Mouse (Mus musculus): ENCODE results near the gene Pde9a. TPM values are rescaled to one million over a fixed set of nuclear protein-coding genes. Genes with fewer than 3 reads are reported as not detected.

Gene Pde9a
- polyA plus RNA-seq, 1 experiment from 2014 or later, result 61.0 TPM

GRCm38 (mm10) chr17:31525114-31525513 is 139.1 kb downstream of the Pde9a start:
- DNase-seq (ENCODE audit: low spot score) (no peak), ATAC-seq (replicated peaks; ENCODE audit: low FRiP score, low TSS enrichment, low read depth) (no peak)
- Histone ChIP-seq H3K9ac (ENCODE audit: low read length) (no peak overlapping the region), H3K27ac (ENCODE audit: low read depth) (no peak overlapping the region), H3K4me2 (ENCODE audit: low read length) (no peak overlapping the region), H3K9me3 (ENCODE audit: control insufficient read depth, low read length) (no peaks in the 10 kb centered on the region), H3K36me3 (ENCODE audit: control insufficient read depth, insufficient read depth, low read length) (peaks cover 53% of the 10 kb centered on the region), H3K4me3 (ENCODE audit: low read depth, low read length) (no peak overlapping the region), H3K4me1 (replicated peaks; ENCODE audit: control insufficient read depth, insufficient read depth, low read length) (peaks cover 13% of the 10 kb centered on the region), H3K27me3 (replicated peaks; ENCODE audit: control insufficient read depth, insufficient read depth, low read length) (no peaks in the 10 kb centered on the region)
- WGBS, result 86% methylated on average over 4 of the region's 4 CpGs

- peaks cover 59% of the 10 kb centered on the region for H3K36me3 ChIP-seq (ENCODE audit: control insufficient read depth, insufficient read depth, low read length)
- H3K27ac ChIP-seq (ENCODE audit: low read depth), result no peak overlapping the region
- DNase-seq (ENCODE audit: low spot score) (no peak), ATAC-seq (replicated peaks; ENCODE audit: low FRiP score, low TSS enrichment, low read depth) (no peak)
- H3K4me1 ChIP-seq (replicated peaks; ENCODE audit: control insufficient read depth, insufficient read depth, low read length), result peaks cover 12% of the 10 kb centered on the region
- no peak overlapping the region for H3K4me3 ChIP-seq (ENCODE audit: low read depth, low read length)
- no peaks in the 10 kb centered on the region for H3K27me3 ChIP-seq (replicated peaks; ENCODE audit: control insufficient read depth, insufficient read depth, low read length)
- H3K4me2 ChIP-seq (ENCODE audit: low read length), result no peak overlapping the region
- no peak overlapping the region for H3K9ac ChIP-seq (ENCODE audit: low read length)
- no peaks in the 10 kb centered on the region for H3K9me3 ChIP-seq (ENCODE audit: control insufficient read depth, low read length)
- 94% methylated on average over 3 of the region's 3 CpGs for WGBS
Observed at GRCm38 (mm10) chr17:31525816-31526215, 139.8 kb downstream of the Pde9a start.

Other genes starting within 250 kb of the Pde9a start
- 2.0 TPM in 2 replicates for gene Tff2, start 241.9 kb upstream of the Pde9a start, polyA plus RNA-seq (2014; fragmentation: Nextera tagmentation; extraction: Ambion mirVana)
- gene Tff1, start 220.9 kb upstream of the Pde9a start, polyA plus RNA-seq (2014; fragmentation: Nextera tagmentation; extraction: Ambion mirVana), result 12.7 and 17.2 TPM in 2 replicates
- gene Tmprss3, start 187.2 kb upstream of the Pde9a start, polyA plus RNA-seq (2014; fragmentation: Nextera tagmentation; extraction: Ambion mirVana), result 0.12 TPM in 2 replicates
- gene Ubash3a, start 178.3 kb upstream of the Pde9a start, polyA plus RNA-seq (2014; fragmentation: Nextera tagmentation; extraction: Ambion mirVana), result 0.14 and 0.19 TPM in 2 replicates
- 0.80 and 1.2 TPM in 2 replicates for gene Rsph1, start 108.8 kb upstream of the Pde9a start, polyA plus RNA-seq (2014; fragmentation: Nextera tagmentation; extraction: Ambion mirVana)
- gene Slc37a1, start 99.4 kb upstream of the Pde9a start, polyA plus RNA-seq (2014; fragmentation: Nextera tagmentation; extraction: Ambion mirVana), result 14.7 and 14.8 TPM in 2 replicates
- 49.1 and 53.1 TPM in 2 replicates for gene Wdr4, start 133.8 kb downstream of the Pde9a start, polyA plus RNA-seq (2014; fragmentation: Nextera tagmentation; extraction: Ambion mirVana)
- gene Ndufv3, start 133.9 kb downstream of the Pde9a start, polyA plus RNA-seq (2014; fragmentation: Nextera tagmentation; extraction: Ambion mirVana), result 386 and 427 TPM in 2 replicates
- gene Pknox1, start 178.5 kb downstream of the Pde9a start, polyA plus RNA-seq (2014; fragmentation: Nextera tagmentation; extraction: Ambion mirVana), result 39.4 and 43.5 TPM in 2 replicates